Mouse (Mus musculus) hindbrain, embryonic 14.5 days (tissue): ENCODE measurements at regions not wholly inside any gene's neighbourhood (a gene's known extent, or its start where the extent isn't known, plus 50 kb on each side); places are given as distances from the start of the nearest gene placed in this dataset.

ENCODE experiments used
- ATAC-seq: fragments of 200-750 bp; cut with Nextera tagmentation; 2 replicates; pipeline ENCODE4 v1.8.0; 2017; ENCODE audit warnings: moderate number of reproducible peaks, mild to moderate bottlenecking, moderate TSS enrichment, moderate library complexity; ENCODE audit not compliant: low FRiP score
- DNase-seq: peaks from one replicate; pipeline ENCODE4 v3.0.0-alpha.2; 2015; ENCODE audit warnings: low spot score
- H3K27ac ChIP-seq: fragments of 300-500 bp; sonication (generic); 2 replicates; pipeline ENCODE4 v1.5.1; 2014; ENCODE audit warnings: mild to moderate bottlenecking, moderate library complexity
- H3K27me3 ChIP-seq: fragments of 300-500 bp; sonication (generic); 2 replicates; pipeline ENCODE4 v1.6.1; 2014; ENCODE audit warnings: mild to moderate bottlenecking, low read length, mixed read lengths; ENCODE audit not compliant: control insufficient read depth, insufficient read depth
- H3K36me3 ChIP-seq: fragments of 300-500 bp; sonication (generic); replicated peaks from 2 replicates; pipeline ENCODE4 v1.6.1; 2014; ENCODE audit not compliant: control insufficient read depth, insufficient read depth
- H3K4me1 ChIP-seq: fragments of 300-500 bp; sonication (generic); replicated peaks from 2 replicates; pipeline ENCODE4 v1.6.1; 2014; ENCODE audit warnings: antibody characterized with exemption, low read length, mixed read lengths; ENCODE audit not compliant: control insufficient read depth, insufficient read depth
- H3K4me2 ChIP-seq: fragments of 300-500 bp; sonication (generic); replicated peaks from 2 replicates; pipeline ENCODE4 v1.6.1; 2014; ENCODE audit warnings: mild to moderate bottlenecking, moderate library complexity
- H3K4me3 ChIP-seq: fragments of 300-500 bp; sonication (generic); replicated peaks from 2 replicates; pipeline ENCODE4 v1.5.1; 2014; ENCODE audit warnings: mild to moderate bottlenecking, low read length
- H3K9ac ChIP-seq: fragments of 300-500 bp; sonication (generic); 2 replicates; pipeline ENCODE4 v1.6.1; 2014
- H3K9me3 ChIP-seq: fragments of 300-500 bp; sonication (generic); 2 replicates; pipeline ENCODE4 v1.6.1; 2016; ENCODE audit warnings: low read length; ENCODE audit not compliant: control insufficient read depth
- WGBS: fragments of 180-500 bp; shearing (Covaris S2); extraction: QIAGEN DNeasy Blood & Tissue Kit; methylation state at CpG from one replicate; pipeline ENCODE4 v1.1.7; 2014; 5-methylcytosine and 5-hydroxymethylcytosine counted together

DNA sequence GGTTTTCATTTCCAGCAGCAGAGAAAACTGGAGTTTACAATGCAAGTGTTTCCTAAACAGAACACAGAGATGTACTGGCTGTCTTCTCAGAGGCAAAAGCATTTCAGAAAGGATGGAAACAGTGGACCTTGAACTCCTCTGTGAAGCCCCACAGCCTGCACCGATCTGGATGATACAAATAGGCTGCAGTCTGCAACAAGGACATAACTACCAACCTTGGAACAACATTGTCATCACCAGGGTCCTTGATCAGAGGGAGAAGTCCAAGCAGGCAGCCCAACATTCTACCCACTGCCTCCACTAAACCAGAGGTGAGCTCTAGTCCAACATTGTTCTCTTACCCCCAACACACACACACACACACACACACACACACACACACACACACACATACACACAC is 124.5 kb upstream of the Prok2 start:
- H3K36me3 ChIP-seq = no peaks in the 10 kb centered on the region
- no peak overlapping the region for H3K27ac ChIP-seq
- H3K4me1 ChIP-seq = 0 out of 2 replicates have a peak, but pooled peaks cover 5% of the 10 kb centered on the region
- no peak for DNase-seq
- H3K9ac ChIP-seq = no peak overlapping the region
- no peak overlapping the region for H3K4me3 ChIP-seq
- H3K4me2 ChIP-seq = no peak overlapping the region
- ATAC-seq = no peak
- 95% methylated on average over 1 of the region's 1 CpGs for WGBS
- no peaks in the 10 kb centered on the region for H3K27me3 ChIP-seq
- no peaks in the 10 kb centered on the region for H3K9me3 ChIP-seq

DNA sequence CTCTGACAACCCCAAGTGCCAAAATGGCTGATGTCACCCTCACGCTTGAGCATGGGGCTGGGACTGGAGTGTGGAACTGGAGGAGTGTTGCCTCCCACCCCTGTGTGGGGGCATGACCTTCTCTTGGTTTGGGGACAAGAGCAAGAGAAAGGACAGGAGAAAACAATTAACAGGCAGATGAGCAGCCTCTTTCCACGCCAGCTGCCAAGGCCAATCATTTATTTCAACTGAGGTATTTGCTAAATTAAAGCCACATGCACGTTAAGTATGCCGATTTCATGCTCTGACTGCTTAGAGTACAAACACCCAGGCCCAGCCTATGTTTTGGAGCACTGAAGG is 119.3 kb upstream of the Prok2 start:
- Histone ChIP-seq H3K9ac (no peak overlapping the region), H3K4me3 (no peak overlapping the region), H3K36me3 (no peaks in the 10 kb centered on the region), H3K27me3 (no peaks in the 10 kb centered on the region; the same call in 1 of the 2 replicates), H3K4me2 (no peak overlapping the region), H3K4me1 (0 out of 2 replicates have a peak, but pooled peaks cover 7% of the 10 kb centered on the region), H3K9me3 (no peaks in the 10 kb centered on the region), H3K27ac (no peak overlapping the region)
- WGBS = 19% methylated on average over 4 of the region's 4 CpGs
- DNase-seq = no peak
- no peak for ATAC-seq

DNA sequence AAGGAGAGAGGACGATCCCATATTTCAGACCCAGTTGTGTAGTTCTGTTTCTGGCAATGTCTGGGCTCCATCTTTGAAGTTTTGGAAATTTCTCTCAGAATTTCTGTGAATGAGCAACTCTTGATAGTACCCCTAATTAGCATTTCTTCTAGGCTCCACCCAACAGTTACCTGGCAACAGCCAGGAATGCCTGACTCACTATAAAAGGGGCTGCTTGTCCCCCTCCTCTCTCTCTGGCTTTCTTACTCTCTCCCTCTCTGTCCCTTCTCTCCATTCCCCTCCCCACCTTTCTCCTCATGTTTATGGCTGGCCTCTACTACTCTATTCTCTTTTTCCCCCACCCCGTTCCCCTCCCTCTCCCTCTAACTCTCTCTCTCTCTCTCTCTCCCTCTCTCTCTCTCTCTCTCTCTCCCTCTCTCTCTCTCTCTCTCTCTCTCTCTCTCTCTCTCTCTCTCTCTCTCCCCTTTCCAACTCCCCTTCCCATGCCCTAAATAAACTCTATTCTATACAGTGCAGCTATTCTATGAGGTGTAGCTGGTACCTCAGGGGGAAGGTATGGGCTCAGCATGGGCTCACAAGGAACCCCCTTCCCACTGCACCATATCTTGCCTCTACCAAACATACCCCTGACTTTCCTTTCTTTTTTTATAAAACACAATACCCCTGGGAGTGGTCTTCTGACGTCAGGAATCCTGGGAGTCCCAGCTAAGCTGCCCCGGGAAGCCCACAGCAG is 118.7 kb upstream of the Prok2 start:
- DNase-seq = no peak

DNA sequence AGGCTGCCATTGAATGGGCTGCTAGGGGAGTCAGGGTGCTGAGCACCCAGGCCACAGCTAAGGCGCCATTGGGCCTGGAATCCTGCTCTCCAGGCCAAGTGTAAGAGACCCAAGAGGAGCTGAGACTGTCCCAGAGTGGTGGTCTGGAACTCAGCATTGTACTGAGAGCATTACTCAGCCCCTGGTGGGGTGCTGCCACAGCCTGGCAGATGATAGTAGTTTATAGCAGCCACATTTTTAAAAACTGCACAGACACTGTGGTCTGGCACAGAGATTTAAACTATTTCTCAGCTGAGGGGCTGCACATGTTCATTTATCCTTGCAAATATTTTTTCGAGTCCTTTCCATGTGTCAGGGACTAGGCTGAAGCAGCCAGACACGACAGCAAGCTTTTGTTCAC is 117.3 kb upstream of the Prok2 start:
- ATAC-seq (no peak), DNase-seq (no peak)
- Histone ChIP-seq H3K4me1 (0 out of 2 replicates have a peak, but pooled peaks cover 7% of the 10 kb centered on the region), H3K27me3 (no peaks in the 10 kb centered on the region; the same call in 1 of the 2 replicates), H3K4me2 (no peak overlapping the region), H3K27ac (no peak overlapping the region), H3K4me3 (no peak overlapping the region), H3K9ac (no peak overlapping the region), H3K9me3 (no peaks in the 10 kb centered on the region), H3K36me3 (no peaks in the 10 kb centered on the region)
- 55% methylated on average over 3 of the region's 3 CpGs for WGBS

More for the DNA sequence above, 118.7 kb upstream of the Prok2 start:
- Histone ChIP-seq H3K9ac (no peak overlapping the region), H3K27ac (no peak overlapping the region), H3K4me2 (no peak overlapping the region), H3K27me3 (no peaks in the 10 kb centered on the region; the same call in 1 of the 2 replicates), H3K4me1 (0 out of 2 replicates have a peak, but pooled peaks cover 7% of the 10 kb centered on the region), H3K9me3 (no peaks in the 10 kb centered on the region), H3K36me3 (no peaks in the 10 kb centered on the region), H3K4me3 (no peak overlapping the region)
- ATAC-seq = no peak
- 10% methylated on average over 4 of the region's 4 CpGs for WGBS

DNA sequence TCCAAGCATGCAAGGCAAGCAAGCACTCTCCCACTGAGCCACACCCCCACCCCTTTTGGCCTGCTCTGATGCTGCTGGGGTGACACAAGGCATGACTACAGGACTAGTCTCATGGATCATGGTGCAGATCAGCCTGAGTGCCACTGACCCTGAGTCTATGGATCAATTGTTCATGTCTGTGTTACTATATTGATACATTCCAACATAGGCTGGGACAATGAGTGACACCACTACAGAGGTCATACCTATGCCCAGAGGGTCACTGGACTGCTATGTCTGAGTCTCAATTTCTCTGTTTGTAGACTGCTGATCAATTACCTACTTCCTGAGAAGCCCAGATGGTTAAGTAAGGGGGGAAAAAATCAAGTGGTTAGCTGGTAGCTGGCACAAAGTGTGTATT is 116.5 kb upstream of the Prok2 start:
- H3K4me1 ChIP-seq = 0 out of 2 replicates have a peak, but pooled peaks cover 7% of the 10 kb centered on the region

DNA sequence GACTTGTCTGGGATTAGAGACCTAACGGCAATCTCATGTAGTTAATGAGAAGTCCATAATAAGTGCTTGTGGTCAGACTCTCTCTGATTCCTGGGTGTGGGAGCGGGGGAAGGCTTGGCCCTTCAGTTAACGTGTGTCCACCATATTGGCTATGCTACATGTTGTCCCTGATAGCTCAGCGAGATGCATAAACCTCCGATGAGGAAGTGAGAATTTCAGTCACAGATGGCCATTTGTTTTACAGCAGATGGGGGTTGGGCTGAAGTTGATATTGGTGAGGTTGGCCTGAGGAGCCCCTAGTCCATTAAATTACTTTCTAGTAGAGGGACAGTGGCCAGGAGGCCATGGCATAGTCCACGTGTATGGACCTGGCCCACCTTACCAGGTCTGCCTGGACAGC is 114.6 kb upstream of the Prok2 start:
- H3K9ac ChIP-seq = no peak overlapping the region
- H3K4me2 ChIP-seq = no peak overlapping the region
- H3K36me3 ChIP-seq = no peaks in the 10 kb centered on the region
- 0 out of 2 replicates have a peak, but pooled peaks cover 7% of the 10 kb centered on the region for H3K4me1 ChIP-seq
- DNase-seq = no peak
- no peak overlapping the region for H3K27ac ChIP-seq
- H3K9me3 ChIP-seq = no peaks in the 10 kb centered on the region
- no peak overlapping the region for H3K4me3 ChIP-seq
- WGBS = 93% methylated on average over 6 of the region's 6 CpGs
- H3K27me3 ChIP-seq = no peaks in the 10 kb centered on the region; the same call in 1 of the 2 replicates
- ATAC-seq = no peak

More for the DNA sequence above, 116.5 kb upstream of the Prok2 start:
- H3K9me3 ChIP-seq = no peaks in the 10 kb centered on the region
- H3K4me3 ChIP-seq = no peak overlapping the region
- H3K4me2 ChIP-seq = no peak overlapping the region
- DNase-seq = no peak
- H3K27me3 ChIP-seq = no peaks in the 10 kb centered on the region; the same call in 1 of the 2 replicates
- no peak for ATAC-seq
- H3K9ac ChIP-seq = no peak overlapping the region
- H3K27ac ChIP-seq = no peak overlapping the region
- no peaks in the 10 kb centered on the region for H3K36me3 ChIP-seq

DNA sequence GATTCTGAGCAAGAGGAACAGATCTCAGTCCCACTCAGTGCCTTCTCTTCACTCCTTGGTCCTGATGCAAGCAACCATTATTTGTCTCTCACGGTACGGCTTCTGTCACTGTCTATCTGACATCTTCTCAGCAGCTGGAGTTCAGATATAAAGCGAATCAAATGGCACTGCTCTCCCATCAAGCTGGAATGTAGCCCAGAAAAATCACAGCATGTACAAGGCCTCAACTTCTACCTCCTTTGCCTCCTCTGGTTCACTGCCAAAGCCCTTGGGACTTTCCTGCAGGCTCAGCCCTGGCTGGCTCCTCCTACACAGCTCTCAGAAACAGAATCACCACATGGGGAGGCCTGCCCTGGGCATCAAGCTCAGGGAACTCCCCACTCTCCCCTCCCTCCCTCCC is 107.1 kb upstream of the Prok2 start:
- peak; percentile 80 for ATAC-seq
- 29% methylated on average over 3 of the region's 3 CpGs for WGBS

DNA sequence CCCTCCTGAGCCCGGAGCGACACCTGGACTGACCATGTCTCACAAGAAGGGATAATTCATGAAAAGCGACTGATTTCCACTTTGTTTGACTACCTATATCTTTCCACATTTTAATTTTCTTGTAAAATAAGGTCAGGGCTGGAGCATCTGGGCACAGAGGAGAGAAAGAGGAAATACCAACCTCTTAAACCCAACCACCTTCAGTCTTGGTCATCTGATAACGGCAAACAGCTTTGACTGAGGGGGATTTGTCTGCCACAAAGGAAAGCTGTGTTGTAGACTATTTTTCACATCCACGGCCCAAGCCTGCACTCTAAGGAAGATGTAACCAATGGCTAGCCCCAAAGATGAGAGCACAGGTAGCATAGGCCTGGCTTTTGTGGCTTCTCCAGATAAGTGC is 101.4 kb upstream of the Prok2 start:
- Histone ChIP-seq H3K9me3 (no peaks in the 10 kb centered on the region), H3K27me3 (no peaks in the 10 kb centered on the region), H3K4me1 (peaks cover 14% of the 10 kb centered on the region), H3K27ac (no peak overlapping the region), H3K4me2 (no peak overlapping the region), H3K4me3 (no peak overlapping the region), H3K36me3 (no peaks in the 10 kb centered on the region), H3K9ac (no peak overlapping the region)
- 93% methylated on average over 5 of the region's 5 CpGs for WGBS
- DNase-seq (no peak), ATAC-seq (no peak)

More for the DNA sequence above, 107.1 kb upstream of the Prok2 start:
- no peaks in the 10 kb centered on the region for H3K36me3 ChIP-seq
- H3K9ac ChIP-seq = no peak overlapping the region
- H3K4me2 ChIP-seq = no peak overlapping the region
- no peaks in the 10 kb centered on the region for H3K27me3 ChIP-seq
- no peak overlapping the region for H3K27ac ChIP-seq
- H3K9me3 ChIP-seq = no peaks in the 10 kb centered on the region
- DNase-seq = peak; percentile 77
- no peak overlapping the region for H3K4me3 ChIP-seq
- no peaks in the 10 kb centered on the region for H3K4me1 ChIP-seq

DNA sequence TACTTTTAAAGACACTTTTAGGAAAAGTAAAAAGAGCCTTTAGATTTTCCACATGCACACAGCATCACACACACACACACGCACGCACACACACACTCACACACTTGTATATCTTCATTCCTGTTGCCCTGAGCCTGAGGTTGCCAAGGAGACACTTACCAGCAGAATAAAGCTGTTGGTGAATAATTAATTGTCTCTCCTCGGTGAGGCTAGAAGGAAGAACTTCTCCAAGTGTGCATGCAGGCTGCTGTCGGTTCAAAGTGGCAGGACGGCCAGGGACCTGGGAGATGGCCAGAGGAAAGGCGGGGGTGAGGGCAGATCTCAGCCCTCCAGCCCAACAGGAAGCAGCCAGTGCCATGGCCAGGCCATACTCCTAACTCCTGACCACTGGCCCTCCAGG is 98.6 kb upstream of the Prok2 start:
- ATAC-seq = peak; percentile 31; the same call in 1 of the 2 replicates
- Histone ChIP-seq H3K27ac (no peak overlapping the region; the same call in 1 of the 2 replicates), H3K9me3 (no peaks in the 10 kb centered on the region)

More for the DNA sequence above, 98.6 kb upstream of the Prok2 start:
- no peaks in the 10 kb centered on the region for H3K27me3 ChIP-seq
- H3K36me3 ChIP-seq = no peaks in the 10 kb centered on the region
- H3K4me1 ChIP-seq = peaks cover 14% of the 10 kb centered on the region
- WGBS = 21% methylated on average over 6 of the region's 6 CpGs
- H3K9ac ChIP-seq = no peak overlapping the region
- DNase-seq = peak; percentile 42
- H3K4me2 ChIP-seq = no peak overlapping the region
- no peak overlapping the region for H3K4me3 ChIP-seq
